Mouse (Mus musculus) spleen, adult 2 months (tissue): ENCODE measurements around the gene Ak6.

Source experiments
- CTCF ChIP-seq: fragments of 200-500 bp; IDR thresholded peaks from 2 replicates; pipeline ENCODE4 v1.5.1; 2011; ENCODE audit warnings: mild to moderate bottlenecking, inconsistent platforms; ENCODE audit not compliant: insufficient read depth, insufficient read length, insufficient replicate concordance; ENCODE audit errors: extremely low read depth
- POLR2A ChIP-seq: fragments of 200-500 bp; IDR thresholded peaks from 2 replicates; pipeline ENCODE4 v1.6.1; 2011; ENCODE audit warnings: low read depth, low read length, inconsistent platforms

DNA sequence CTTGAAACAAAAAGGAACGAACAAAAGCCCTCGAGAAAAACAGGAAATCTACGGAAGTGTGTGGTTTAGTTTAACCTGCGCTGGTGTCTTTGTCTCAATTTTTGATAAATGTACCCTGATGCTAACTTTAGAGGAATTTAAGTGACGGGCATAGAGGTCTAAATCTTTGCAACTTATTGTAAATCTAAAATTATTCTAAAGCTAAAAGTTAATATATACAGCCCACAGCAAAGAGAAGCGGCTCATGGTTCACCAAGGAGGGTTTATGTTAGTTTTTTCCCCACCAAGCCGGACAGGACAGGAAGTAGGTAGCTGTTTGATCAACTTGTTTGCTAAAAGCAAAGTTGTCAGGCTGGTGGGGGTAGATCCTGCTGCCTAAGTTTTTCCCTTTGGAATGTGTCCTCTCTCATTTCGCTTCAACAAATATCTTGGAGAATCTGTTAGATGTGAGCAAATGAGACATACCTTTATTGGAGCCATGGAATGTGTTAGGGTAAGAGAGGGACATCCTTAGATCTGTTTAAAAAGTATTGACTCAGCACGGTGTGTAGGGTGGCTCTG lies 19.5 kb downstream of the Ak6 start:
- TF ChIP-seq POLR2A (no peak), CTCF (no peak)
